Mouse (Mus musculus) liver, adult (tissue): ENCODE measurements around the gene Runx2.

Experiments
- GATA4 ChIP-seq: IDR thresholded peaks from 2 replicates; pipeline ENCODE4 v1.6.1; 2014; ENCODE audit warnings: mild to moderate bottlenecking, low read length; ENCODE audit not compliant: insufficient replicate concordance

Runx2 gene

GRCm38 (mm10) chr17:44814508-44815175, at the start of gene Runx2:
TSS of gene Runx2 (minus strand) at chr17:44814797.
- no peak for TF ChIP-seq GATA4

DNA sequence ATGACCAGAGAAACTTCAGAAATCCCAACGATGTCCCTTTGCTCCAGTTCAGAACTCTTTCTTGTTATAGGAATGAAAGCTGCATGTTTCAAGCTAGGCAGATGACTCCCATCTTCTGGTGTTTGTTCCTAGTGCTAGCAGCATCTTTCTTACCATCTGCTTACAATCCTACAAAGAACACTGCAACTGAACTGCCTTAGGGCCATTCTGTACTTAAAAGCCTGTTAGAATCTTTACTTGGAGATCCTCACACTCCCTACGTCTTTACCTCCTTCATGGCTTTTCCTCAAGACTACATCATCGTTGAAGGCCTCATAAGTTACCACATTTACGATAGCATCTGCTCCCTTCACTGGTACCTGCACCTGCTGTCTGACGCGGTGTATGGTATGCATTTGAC, 48.6 kb upstream of the Runx2 start:
- TF ChIP-seq GATA4: no peak

- no peak for TF ChIP-seq GATA4
Observed at GRCm38 (mm10) chr17:44842184-44842583, 27.6 kb upstream of the Runx2 start.

DNA sequence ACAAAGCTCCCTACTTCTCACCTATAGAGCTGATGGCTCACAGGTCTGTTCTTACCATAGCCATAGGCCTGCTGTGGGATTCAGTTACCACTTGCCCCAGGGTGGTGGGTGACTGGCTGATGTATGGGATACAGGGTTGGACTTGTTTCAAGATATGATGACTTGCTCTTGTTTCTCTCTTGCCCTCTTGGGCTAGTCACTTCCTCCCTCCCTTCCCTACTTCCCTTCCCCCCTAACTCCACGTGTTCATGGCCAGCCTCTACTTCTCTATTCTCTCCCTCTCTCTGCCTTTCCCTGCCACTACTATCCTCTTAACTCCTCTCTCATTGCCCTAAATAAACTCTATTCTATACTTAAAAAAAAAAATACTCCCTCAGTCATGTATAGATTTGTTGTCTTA, 16.6 kb upstream of the Runx2 start:
- TF ChIP-seq GATA4: no peak

- no peak for TF ChIP-seq GATA4
Observed at GRCm38 (mm10) chr17:44829587-44829986, 15.0 kb upstream of the Runx2 start.

GRCm38 (mm10) chr17:44827964-44828363, 13.4 kb upstream of the Runx2 start:
- TF ChIP-seq GATA4: no peak

- no peak for TF ChIP-seq GATA4
Observed at GRCm38 (mm10) chr17:44827124-44827523, 12.5 kb upstream of the Runx2 start.

DNA sequence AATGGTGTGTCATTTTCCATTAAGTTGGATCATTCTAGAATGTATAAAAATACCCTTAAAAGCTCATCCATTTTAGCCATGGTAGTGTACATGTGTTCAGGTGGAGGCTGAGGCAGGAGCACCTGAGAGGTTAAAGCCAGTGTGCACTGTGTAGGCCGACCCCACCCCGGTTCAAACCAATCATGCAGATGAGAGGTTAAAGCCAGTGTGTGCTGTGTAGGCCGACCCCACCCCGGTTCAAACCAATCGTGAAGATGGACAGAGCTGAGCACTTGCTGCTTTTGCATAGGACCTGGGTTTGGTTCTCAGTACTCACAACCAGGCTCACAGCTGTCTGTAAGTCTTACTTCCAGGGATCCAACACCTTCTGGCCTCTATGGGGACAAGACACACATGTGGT, 7.3 kb upstream of the Runx2 start:
- TF ChIP-seq GATA4: no peak

DNA sequence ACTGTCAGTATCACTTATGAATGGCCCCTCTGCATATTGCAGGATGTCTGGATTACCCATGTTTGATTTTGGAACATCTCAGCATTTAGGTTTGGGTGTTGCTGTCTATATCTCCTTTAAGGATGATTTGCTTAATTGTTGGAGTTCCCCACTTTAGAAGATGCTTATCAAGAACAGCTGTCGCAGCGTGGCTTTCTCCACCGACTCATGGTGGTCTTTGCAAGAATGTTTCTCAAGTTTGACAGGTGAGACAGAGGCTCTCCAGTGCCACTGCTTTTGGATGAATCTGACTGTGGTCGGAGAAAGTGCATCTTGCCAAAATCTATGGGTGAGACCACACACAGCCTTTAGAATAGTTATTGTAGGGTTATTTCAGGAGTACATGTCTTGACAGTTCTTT, 5.2 kb upstream of the Runx2 start:
- no peak for TF ChIP-seq GATA4

DNA sequence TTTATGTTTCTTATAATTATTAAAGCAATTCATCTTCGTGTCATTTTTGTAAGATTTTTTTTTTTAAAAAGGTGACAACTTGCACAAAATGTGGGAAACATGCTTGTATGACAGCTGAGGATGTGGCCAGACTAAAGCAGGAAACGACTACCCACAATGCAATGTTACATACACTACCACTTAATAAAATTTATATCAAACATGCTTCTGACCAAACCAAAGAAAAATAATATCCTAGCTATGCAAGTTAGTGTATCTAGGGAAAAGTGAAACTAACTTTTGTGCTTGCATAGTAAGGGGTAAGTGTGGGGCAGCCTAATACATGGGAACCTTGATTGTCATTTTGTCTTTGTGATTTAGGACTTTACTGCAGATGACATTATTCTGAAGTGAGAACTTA, 4.2 kb upstream of the Runx2 start:
- TF ChIP-seq GATA4: no peak

- no peak for TF ChIP-seq GATA4
Observed at GRCm38 (mm10) chr17:44807031-44807430, 7.6 kb downstream of the Runx2 start.

DNA sequence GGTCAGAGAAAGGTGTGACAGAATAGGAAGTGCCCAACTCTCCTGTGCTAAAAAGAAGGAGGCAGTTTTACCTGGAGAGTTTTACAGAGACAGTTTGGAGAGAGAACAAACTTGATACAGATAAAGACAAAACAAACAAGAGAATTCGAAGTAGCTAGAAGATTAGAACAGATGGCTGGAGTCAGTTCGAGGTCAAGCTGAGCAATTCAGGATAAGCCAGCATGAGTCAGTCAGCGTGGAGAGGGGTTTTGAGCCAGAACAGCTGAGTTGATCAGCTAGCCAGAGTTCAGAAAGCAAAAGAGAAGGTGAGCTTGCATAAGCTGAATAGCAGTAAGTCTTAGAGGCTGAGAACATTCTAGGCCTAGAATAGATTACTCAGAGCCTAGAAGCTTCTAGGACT, 17.3 kb downstream of the Runx2 start:
- no peak for TF ChIP-seq GATA4

- TF ChIP-seq GATA4: no peak
Observed at GRCm38 (mm10) chr17:44792218-44792917, 22.2 kb downstream of the Runx2 start.

DNA sequence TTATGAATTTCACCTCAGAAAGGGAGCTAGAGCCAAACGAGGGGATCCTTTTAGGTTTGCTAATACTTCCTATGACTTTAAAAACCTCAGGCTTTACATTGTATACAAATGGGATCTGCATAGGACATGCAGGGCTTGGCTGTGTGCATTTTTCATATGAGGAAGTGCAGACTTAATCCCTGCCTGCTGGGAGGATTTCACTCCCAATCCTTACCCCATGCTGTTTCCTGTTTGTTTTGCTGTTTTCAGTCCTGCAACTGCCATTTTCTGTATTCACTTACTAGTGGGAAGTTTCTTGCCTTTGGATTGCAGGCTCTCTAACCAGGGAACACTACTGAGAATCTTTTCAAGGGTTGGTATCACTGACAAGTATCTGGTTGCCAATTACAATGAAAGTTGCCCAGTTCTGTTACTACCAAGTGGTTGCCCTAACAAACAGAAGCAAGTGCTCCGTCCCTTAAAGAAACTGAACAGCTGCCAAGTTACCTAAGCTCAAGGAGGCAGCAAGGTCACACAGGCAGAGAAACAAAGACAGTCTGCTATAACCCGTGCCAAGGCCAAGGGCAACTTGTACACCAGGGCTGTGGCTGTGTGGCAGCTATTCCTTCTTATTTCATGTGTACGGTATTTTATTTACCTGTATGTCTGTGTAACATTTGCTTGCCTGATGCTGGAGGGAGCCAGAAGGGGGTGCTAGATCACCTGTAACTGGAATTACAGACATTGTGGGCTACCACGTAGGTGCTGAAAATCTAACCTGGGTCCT, 25.4 kb downstream of the Runx2 start:
- no peak for TF ChIP-seq GATA4

DNA sequence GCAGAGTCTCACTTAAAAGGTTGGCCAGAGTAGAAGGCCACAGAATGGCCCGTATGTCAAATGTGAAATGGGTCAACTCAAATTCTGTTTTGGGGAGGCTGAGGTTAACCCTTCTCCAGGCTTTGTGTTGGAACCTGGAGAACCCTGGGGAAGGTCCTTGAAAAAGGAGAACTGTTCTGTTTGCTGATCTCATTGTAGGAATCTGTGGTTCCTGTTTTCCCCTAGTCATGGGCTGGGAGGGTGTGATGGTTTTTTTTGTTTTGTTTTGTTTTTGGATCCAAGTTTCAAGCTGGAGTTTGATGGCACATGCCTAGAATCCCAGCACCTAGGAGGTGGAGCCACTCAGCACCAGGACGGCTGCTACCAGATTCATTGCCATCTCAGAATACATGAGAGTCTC, 31.5 kb downstream of the Runx2 start:
- TF ChIP-seq GATA4: no peak

DNA sequence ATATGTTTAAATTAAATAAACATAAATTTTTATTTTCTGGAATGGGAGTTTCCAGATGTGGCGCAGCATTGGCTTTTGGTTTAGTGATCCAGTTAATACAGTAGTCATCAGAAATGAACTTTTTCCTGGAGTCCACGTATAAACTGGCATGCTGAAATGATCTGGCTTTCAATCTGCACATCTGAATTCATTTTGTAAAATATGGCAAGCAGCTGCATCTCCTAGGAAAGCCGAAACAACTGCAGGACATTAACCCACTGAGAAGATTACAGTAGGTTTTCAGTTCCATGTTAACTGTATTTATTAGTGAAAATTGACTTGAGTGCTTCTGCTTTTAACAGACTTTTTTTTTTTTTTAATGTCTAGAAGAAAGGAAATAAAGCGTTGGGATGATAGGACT, 32.2 kb downstream of the Runx2 start:
- no peak for TF ChIP-seq GATA4

- no peak for TF ChIP-seq GATA4
Observed at GRCm38 (mm10) chr17:44780353-44780752, 34.2 kb downstream of the Runx2 start.

DNA sequence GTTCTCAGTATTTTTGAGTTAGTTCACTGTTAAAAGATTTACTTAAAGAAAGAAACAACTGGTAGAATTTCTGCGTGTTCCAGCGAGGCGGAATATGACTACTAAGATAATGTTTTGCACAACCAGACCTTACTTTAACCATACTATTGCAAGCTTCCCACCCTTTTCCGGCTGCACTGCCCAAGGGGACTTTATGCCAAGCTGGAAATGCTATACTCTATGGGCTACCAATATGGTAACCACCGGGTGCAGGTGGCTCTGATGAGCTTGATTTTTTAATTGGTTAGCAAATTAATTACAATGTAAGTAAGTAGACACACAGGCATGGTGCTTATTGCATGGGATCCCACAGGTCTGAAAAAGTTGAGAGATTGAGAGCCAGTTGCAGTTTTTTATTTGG, 36.5 kb downstream of the Runx2 start:
- no peak for TF ChIP-seq GATA4
